Mouse (Mus musculus) cerebellum, adult 2 months (tissue): Measurements from ENCODE around the gene Gm11985. TPM values are rescaled to one million over a fixed set of nuclear protein-coding genes. Genes with fewer than 3 reads are reported as not detected.

Experiments used
- DNase-seq, 2 experiments: peaks; one replicate each; pipeline ENCODE4 v3.0.0; 2021
- H3K27ac ChIP-seq: fragments of 200-500 bp; 2 replicates; pipeline ENCODE4 v1.5.1; 2012; ENCODE audit warnings: low read length, control low read depth, inconsistent platforms; ENCODE audit not compliant: insufficient read depth
- H3K27me3 ChIP-seq: fragments of 200-500 bp; 2 replicates; pipeline ENCODE4 v1.6.1; 2012; ENCODE audit warnings: inconsistent platforms, mild to moderate bottlenecking, low read length, moderate library complexity; ENCODE audit not compliant: control insufficient read depth, insufficient read depth
- H3K4me1 ChIP-seq: fragments of 200-500 bp; 2 replicates; pipeline ENCODE4 v1.6.1; 2011; ENCODE audit warnings: low read length; ENCODE audit not compliant: control insufficient read depth, insufficient read depth
- H3K4me3 ChIP-seq: fragments of 200-500 bp; replicated peaks from 2 replicates; pipeline ENCODE3; 2011; ENCODE audit warnings: mild to moderate bottlenecking, low read depth, low read length, control low read depth; ENCODE audit not compliant: insufficient read depth
- CTCF ChIP-seq: fragments of 200-500 bp; IDR thresholded peaks from 2 replicates; pipeline ENCODE4 v1.5.1; 2011; ENCODE audit warnings: low read depth, mild to moderate bottlenecking, control low read depth, low read length, moderate library complexity, borderline replicate concordance; ENCODE audit not compliant: insufficient read depth
- POLR2A ChIP-seq: fragments of 200-500 bp; IDR thresholded peaks from 2 replicates; pipeline ENCODE4 v1.6.1; 2011; ENCODE audit warnings: low read length, control low read depth, borderline replicate concordance; ENCODE audit not compliant: insufficient read depth
- WGBS: fragments of 180-500 bp; shearing (Covaris S2); methylation state at CpG from one replicate; pipeline ENCODE4 v1.1.7; 2018; 5-methylcytosine and 5-hydroxymethylcytosine counted together
- polyA plus RNA-seq: library from polyadenylated mRNA; depleted of rRNA; stranded (reverse); fragments of >200 nt; gene quantifications from 2 replicates; pipeline ENCODE4 v1.2.3, GENCODE M21; 2012

The Gm11985 gene
- polyA plus RNA-seq, 1 experiment, result not detected

- TF ChIP-seq POLR2A (no peak), CTCF (no peak)
- no peak for DNase-seq
- Histone ChIP-seq H3K27me3 (no peaks in the 10 kb centered on the region), H3K4me3 (peak overlapping the region; percentile 60), H3K4me1 (no peaks in the 10 kb centered on the region), H3K27ac (no peak overlapping the region)
- WGBS, result 3% methylated on average over 19 of the region's 19 CpGs
These were observed 24.8 kb upstream of the Gm11985 start for GRCm38 (mm10) chr11:7213161-7213500.

- DNase-seq, result no peak
- Histone ChIP-seq H3K27ac (no peak overlapping the region), H3K4me3 (peak overlapping the region; percentile 9), H3K4me1 (no peaks in the 10 kb centered on the region), H3K27me3 (no peaks in the 10 kb centered on the region)
- 47% methylated on average over 17 of the region's 17 CpGs for WGBS
- no peak for TF ChIP-seq CTCF
- TF ChIP-seq POLR2A, result no peak
These were observed 23.9 kb upstream of the Gm11985 start for GRCm38 (mm10) chr11:7212126-7212798.

GRCm38 (mm10) chr11:7211211-7211610 is 22.8 kb upstream of the Gm11985 start:
- no peaks in the 10 kb centered on the region for H3K4me1 ChIP-seq
- no peak overlapping the region for H3K4me3 ChIP-seq
- H3K27ac ChIP-seq, result no peak overlapping the region
- no peak for DNase-seq
- TF ChIP-seq POLR2A, result no peak
- 22% methylated on average over 9 of the region's 9 CpGs for WGBS
- H3K27me3 ChIP-seq, result no peaks in the 10 kb centered on the region

GRCm38 (mm10) chr11:7210343-7210742 is 22.0 kb upstream of the Gm11985 start:
- Histone ChIP-seq H3K27ac (no peak overlapping the region), H3K27me3 (no peaks in the 10 kb centered on the region), H3K4me3 (no peak overlapping the region), H3K4me1 (no peaks in the 10 kb centered on the region)
- 40% methylated on average over 6 of the region's 6 CpGs for WGBS
- peak; percentile 56 to 66 for DNase-seq
- TF ChIP-seq CTCF (peak; percentile 94), POLR2A (no peak)

- H3K4me1 ChIP-seq, result no peaks in the 10 kb centered on the region
- H3K27ac ChIP-seq, result no peak overlapping the region
- H3K4me3 ChIP-seq, result no peak overlapping the region
- WGBS, result 93% methylated on average over 9 of the region's 9 CpGs
- H3K27me3 ChIP-seq, result no peaks in the 10 kb centered on the region
- no peak for DNase-seq
- TF ChIP-seq POLR2A, result no peak
- TF ChIP-seq CTCF, result no peak
These were observed 15.5 kb upstream of the Gm11985 start for GRCm38 (mm10) chr11:7203846-7204245.

- no peaks in the 10 kb centered on the region; the same call in 1 of the 2 replicates for H3K4me1 ChIP-seq
- no peak overlapping the region for H3K27ac ChIP-seq
- no peak overlapping the region for H3K4me3 ChIP-seq
- no peaks in the 10 kb centered on the region for H3K27me3 ChIP-seq
- WGBS, result 87% methylated on average over 7 of the region's 7 CpGs
- no peak for DNase-seq
- TF ChIP-seq CTCF, result no peak
These were observed 13.8 kb upstream of the Gm11985 start for GRCm38 (mm10) chr11:7202206-7202605.

GRCm38 (mm10) chr11:7200393-7200783 is 12.0 kb upstream of the Gm11985 start:
- DNase-seq, result no peak
- 87% methylated on average over 9 of the region's 9 CpGs for WGBS
- Histone ChIP-seq H3K4me3 (no peak overlapping the region), H3K4me1 (no peaks in the 10 kb centered on the region; the same call in 1 of the 2 replicates), H3K27ac (no peak overlapping the region), H3K27me3 (no peaks in the 10 kb centered on the region)
- no peak for TF ChIP-seq CTCF
- TF ChIP-seq POLR2A, result no peak

GRCm38 (mm10) chr11:7199736-7200392 is 11.5 kb upstream of the Gm11985 start:
- peak in 1 of 2 experiments; percentile 49 for DNase-seq
- TF ChIP-seq POLR2A, result no peak
- TF ChIP-seq CTCF, result peak; percentile 42; the same call in 1 of the 2 replicates
- 50% methylated on average over 14 of the region's 14 CpGs for WGBS
- Histone ChIP-seq H3K4me3 (no peak overlapping the region), H3K4me1 (no peaks in the 10 kb centered on the region; the same call in 1 of the 2 replicates), H3K27me3 (no peaks in the 10 kb centered on the region), H3K27ac (no peak overlapping the region)
